Mouse (Mus musculus) cerebellum, adult 2 months (tissue): ENCODE measurements around the gene Ccdc169.

Source experiments
- CTCF ChIP-seq: fragments of 200-500 bp; IDR thresholded peaks from 2 replicates; pipeline ENCODE4 v1.5.1; 2011; ENCODE audit warnings: low read depth, mild to moderate bottlenecking, control low read depth, low read length, moderate library complexity, borderline replicate concordance; ENCODE audit not compliant: insufficient read depth
- POLR2A ChIP-seq: fragments of 200-500 bp; IDR thresholded peaks from 2 replicates; pipeline ENCODE4 v1.6.1; 2011; ENCODE audit warnings: low read length, control low read depth, borderline replicate concordance; ENCODE audit not compliant: insufficient read depth

DNA sequence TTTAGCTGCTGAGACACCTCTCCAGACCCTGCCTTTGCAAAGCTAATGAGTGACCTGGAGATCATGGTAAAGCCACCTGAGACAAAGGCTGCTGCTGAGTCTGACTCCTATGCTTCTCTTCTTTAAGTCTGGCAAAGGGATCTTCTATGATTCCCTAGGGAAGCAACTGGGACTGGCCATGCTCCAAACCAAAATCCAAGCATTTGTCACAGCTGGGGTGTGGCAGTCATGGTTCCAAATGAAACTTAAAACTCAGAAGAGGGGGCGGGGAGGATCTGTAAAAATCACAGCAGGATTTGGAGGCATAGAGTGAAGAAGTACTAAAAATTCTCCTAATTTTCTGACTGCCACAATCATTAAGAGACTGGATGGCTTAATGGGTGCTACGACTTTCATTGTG lies 40.0 kb upstream of the Ccdc169 start:
- TF ChIP-seq CTCF (no peak), POLR2A (no peak)
